Mouse (Mus musculus) cerebellum, adult 11 months (tissue): Measurements from ENCODE around the gene Serpina12.

ENCODE experiments used
- DNase-seq: peaks from one replicate; pipeline ENCODE4 v3.0.0; 2022

Gene Serpina12

DNA sequence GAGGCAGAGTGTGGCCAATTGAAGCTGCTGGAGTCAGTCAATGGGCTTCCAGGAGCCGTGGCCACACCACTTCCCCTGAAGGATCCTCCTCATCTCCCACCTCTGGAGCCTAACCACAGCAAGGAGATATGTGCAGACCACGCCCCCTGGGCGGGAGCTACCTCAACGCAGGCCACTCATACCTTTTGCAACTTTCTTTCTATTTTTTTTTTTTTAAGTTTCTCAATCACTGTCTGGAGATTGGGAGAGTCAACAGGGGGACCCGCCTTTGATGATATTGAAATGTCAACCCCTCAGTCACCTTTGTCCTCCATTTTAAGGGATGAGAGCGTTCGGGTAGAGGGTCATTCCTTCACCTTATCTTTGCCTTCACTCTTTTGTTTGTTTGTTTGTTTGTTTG, at the start of gene Serpina12:
Gene Serpina12 (minus strand): TSS at position 101 of the 400 bp plus-strand sequence.
- DNase-seq: no peak

- no peak for DNase-seq
Measured at GRCm38 (mm10) chr12:104091303-104091702, 47.1 kb upstream of the Serpina12 start.

DNA sequence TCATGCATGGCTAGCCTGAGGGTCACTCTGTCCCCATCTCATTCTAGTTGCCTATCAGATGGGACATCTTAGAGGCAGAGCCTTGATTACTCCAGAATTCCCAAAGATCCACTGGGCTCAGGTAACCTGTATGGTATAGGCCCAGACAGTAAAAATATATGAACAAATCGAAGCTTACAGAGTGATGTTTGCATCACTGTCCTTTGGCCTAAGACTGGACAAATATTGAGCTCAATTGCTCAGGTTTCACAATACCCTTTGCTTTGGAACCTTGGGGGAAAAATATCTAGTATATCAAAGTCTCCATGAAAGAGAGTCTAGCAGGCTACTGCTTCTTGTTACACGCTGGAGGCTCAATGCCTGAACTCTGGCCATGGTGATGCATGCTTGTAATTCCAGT, 45.9 kb upstream of the Serpina12 start:
- DNase-seq: no peak

DNA sequence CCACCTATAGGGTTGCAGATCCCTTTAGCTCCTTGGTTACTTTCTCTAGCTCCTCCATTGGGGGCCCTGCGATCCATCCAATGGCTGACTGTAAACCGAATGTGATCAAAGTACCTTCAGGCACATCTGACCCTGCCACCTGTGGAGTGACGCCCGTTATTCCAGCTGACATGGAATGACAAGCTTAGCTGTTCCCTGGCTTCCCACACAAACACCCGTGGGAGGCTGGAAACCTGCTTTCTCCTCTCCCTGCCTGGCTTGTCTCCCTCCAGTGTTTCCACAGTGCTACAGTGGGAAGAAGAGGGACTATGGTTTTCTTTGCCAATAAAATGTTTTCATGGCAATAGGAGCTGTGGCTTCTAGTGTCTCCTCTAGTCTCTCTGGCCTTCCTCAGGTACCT, 28.0 kb upstream of the Serpina12 start:
- no peak for DNase-seq

DNA sequence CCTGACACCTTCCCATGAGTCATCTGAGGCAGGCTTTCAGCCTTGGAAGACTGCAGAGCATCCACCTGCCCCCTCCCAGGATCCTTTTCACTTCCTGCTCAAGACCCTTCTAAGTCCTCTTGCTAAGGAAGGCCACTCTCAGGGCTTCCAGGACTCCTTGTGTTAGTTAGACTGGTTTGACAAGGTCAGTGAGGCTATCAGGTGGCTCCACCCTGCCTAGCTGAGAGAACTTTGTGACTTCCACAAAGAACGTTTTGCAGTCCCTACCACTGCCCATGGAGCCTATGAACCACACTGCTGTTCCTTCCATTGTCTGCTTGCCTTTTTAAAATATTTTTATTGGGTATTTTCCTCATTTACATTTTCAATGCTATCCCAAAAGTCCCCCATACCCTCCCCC, 27.5 kb upstream of the Serpina12 start:
- no peak for DNase-seq

DNA sequence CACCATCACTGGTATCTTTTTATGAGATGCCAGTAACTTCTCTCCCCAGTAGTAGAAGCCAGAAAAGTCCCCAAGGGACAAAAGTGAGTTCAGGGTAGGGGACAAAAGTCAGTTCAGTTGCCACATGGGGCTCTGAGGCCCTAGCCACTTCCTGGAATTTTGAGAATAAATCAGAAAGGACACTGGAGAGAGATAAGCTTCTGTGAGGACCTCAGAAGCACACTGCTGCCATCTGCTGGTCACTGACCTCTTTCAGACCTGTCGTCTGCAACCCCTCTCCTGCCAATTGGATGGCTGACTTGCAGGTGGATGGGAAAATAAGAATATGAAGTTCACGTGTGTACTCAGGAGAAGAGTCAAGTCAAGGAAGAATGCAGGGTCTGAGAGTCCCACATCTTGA, 25.4 kb upstream of the Serpina12 start:
- peak; percentile 41 for DNase-seq

DNA sequence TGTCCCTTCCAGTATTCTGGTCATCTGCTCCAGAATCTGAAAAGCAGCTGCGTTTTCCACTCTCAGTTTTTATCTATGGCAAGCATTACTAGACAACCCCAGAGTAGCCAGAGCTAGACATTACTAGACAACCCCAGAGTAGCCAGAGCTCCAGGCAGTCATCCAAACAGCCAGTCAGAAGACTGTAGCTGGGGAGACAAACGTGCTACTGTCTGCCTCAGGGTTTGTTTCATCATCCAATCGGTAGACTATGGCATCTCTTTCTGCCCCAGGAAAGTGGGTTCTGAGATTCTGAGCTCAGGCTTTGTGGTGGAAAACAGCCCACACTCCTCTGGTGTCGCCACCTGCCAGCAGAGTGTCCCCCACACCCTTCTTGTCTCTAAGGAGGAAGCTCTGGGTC, 23.3 kb upstream of the Serpina12 start:
- DNase-seq: peak; percentile 24

DNA sequence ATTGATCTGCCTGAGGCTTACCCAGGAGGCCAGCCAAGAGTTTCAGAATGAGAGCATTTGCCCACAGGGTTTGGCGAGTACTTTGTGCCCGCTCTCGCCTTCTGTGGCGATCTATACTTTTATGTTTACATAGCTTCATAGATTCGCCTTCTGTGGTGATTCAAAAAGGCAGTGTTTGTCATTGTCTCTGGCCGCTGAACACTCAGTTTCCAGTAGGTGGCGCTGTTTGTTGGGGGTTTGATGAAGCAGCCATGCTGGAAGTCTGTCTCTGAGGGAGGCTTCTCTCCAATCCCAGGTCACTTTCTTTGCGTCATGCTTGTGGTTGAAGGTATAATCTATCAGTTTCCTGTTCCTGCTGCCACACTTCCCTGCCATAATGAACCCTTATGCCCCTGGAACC, 22.0 kb upstream of the Serpina12 start:
- peak; percentile 21 for DNase-seq

DNA sequence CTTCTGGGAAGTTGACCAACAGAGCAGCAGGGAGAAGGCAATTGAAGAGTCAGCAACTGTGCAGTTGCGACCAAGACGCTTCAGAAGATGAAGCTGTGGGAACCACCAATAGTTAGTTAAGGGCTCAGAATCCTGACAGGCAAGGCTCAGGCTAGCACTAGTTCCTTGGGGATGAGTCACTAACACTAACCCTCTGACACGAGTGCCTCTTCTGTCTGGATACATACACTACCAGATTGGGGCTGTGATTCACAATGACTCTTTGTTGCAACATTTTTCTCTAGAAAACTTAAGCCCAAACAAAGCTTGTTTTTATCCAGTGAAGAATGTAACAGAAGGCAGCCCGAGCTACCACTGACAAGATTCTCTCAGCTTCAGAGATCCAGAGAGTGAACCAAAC, 20.8 kb upstream of the Serpina12 start:
- DNase-seq: no peak

DNA sequence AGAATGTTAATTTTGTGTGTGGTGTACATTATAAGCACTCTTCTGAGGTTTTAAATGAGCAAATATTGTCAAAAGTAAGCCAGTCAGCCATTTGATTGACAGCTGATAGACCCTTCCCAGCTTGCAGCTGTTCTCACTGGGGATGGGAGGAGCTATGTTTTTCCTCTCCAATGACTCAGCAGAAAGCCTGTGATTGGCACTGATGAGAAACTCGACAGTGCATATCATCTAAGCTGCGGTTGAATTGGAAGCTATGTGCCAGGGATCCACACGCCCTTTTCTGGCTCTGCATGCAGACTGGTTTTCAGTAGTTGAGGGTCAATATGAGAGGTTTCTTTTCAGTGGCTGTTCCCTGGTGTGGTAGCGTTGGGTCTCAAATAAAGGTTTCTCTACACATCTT, 20.3 kb upstream of the Serpina12 start:
- no peak for DNase-seq

GRCm38 (mm10) chr12:104061862-104062261, 17.6 kb upstream of the Serpina12 start:
- DNase-seq: no peak

GRCm38 (mm10) chr12:104060126-104060525, 15.9 kb upstream of the Serpina12 start:
- DNase-seq: no peak

DNA sequence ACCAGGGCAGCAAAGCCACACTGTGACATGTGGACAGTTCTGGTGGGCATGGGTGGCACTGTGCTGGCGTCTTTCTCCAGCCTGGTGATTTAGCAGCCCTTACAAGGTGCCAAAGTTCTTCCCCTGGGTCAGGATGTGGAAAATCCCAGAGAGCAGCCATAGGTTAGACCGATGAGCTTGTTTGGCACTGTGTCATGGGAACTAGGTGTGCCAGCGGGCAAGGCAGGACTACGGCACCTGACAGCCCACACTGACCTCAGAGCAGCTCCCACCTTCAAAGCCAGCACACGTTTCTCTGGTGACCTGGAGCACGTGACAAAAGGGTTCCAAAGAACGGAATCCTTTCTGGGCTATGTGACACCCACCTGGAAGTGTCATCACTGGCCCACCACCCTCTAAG, 13.3 kb upstream of the Serpina12 start:
- DNase-seq: no peak

- DNase-seq: no peak
Measured at GRCm38 (mm10) chr12:104057050-104057449, 12.8 kb upstream of the Serpina12 start.

DNA sequence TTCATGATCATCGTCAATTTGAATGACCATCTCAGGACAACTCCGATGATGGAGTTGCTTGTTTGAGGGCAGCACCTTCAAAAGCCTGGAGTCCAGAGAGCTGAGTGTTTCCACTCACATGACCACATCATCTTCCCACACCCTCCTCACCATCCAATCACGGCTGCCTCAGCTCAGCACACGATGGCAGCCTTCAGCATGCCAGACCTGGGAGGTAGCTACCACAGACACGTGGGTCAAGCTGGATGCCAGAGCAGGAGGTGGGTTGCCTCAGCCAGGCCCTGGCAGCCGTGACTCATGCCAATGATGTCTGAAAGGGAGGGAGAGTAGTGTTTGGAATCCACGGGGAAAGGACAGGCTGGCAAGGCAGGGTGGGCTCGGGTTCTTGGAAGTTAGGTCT, 11.5 kb upstream of the Serpina12 start:
- DNase-seq: no peak

DNA sequence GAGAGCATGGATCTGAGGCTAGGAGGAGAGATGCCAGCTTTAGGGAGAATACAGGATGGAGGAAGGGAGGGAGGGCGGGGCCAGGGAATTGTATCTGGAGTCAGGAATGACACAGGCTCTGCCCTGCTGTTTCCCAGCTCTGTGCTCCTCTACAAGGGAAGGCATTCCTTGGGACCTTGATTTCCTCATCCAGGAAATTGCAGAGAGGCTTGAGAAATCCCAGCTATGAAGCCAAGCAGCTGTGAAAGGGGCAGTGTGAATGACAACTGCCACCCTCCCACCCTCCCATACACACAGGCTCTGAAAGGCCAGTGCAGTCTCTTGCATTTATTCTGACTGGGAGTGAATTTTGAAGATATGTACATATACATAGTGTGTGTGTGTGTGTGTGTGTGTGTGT, 9.8 kb upstream of the Serpina12 start:
- no peak for DNase-seq

DNA sequence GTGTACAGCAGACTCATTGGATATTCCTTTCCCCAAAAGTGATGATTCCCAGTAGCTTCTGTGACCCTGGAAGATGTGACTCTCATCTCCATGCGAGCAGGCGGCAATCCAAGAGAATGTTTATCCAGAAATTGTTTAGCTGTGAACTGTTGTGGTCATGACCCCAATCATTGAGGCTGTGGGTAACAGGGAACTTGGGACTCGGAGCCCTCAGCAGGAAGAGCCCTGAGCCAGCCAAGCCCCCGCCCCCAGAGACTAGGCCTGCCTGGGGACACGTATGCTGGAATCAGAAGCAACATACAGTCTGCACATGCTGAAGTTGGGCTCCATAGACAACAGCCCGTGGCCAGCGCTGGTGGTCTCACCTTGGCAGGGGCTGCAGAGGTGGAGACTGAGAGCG, 1.5 kb upstream of the Serpina12 start:
- no peak for DNase-seq

- no peak for DNase-seq
Measured at GRCm38 (mm10) chr12:104042753-104043152, 1.5 kb downstream of the Serpina12 start.

GRCm38 (mm10) chr12:104041401-104041800, 2.8 kb downstream of the Serpina12 start:
- DNase-seq: no peak

- no peak for DNase-seq
Measured at GRCm38 (mm10) chr12:104038181-104038580, 6.1 kb downstream of the Serpina12 start.

- no peak for DNase-seq
Measured at GRCm38 (mm10) chr12:104033752-104034151, 10.5 kb downstream of the Serpina12 start.

DNA sequence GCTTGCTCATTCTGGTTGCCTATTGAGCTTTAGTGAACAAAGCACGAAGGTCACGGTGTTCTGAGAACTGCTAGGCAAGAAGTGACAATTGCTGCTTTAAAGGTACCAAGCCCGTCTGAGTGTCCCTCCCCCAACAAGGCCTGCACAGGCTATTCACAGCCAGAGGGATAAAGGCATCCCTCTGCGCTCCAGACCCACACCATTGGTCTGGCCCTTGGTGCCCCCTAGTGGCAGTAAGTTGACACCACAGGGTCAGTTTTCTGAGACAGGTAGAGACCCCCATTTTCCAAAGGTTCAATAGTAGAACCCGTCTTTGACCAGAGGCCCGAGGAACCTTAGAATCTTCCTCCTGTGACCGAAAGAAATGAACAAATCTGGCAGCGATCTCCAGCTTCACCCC, 14.3 kb downstream of the Serpina12 start:
- no peak for DNase-seq

DNA sequence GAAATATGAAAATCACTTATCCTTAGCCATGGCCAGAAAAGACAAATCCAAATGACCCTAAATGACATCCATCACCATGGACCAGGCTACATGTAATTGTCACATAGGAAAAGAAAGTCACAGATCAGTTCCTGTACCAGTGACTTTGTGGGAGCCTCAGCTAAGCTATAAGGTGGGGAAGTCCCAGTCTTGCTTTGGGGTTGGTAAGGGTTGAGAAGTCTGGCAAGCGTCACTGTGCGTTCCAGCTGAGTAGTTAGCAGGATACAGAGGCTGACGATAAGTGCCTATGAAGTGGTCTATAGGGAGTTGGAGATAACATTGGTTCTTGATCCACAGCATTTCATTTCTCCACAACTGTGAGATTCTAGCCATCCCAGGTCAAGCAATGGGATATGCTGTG, 29.0 kb downstream of the Serpina12 start:
- DNase-seq: no peak

DNA sequence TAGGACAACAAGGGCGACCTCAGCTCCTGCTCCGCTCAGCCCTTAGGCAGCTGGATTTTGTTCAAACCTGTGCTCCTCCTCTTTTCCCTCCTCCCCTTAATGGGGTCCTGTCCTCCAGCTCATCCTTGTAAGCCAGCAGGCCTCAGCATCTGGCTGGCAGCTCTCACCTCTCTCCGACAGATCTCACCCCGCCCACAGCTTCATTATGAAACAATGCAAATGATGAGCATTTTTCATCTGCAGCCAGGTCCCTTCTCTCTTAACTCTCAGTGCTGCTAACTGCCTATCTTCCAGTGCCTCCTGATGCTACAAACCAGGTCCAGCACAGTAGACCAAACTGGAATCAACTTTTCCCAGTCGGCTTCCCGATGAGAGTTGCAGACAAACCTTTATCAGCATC, 30.6 kb downstream of the Serpina12 start, which contains the start of gene Serpina9:
Gene Serpina9 (minus strand): TSS at position 136 of the 400 bp plus-strand sequence.
- no peak for DNase-seq

- DNase-seq: no peak
Measured at GRCm38 (mm10) chr12:104004689-104005088, 39.6 kb downstream of the Serpina12 start.

DNA sequence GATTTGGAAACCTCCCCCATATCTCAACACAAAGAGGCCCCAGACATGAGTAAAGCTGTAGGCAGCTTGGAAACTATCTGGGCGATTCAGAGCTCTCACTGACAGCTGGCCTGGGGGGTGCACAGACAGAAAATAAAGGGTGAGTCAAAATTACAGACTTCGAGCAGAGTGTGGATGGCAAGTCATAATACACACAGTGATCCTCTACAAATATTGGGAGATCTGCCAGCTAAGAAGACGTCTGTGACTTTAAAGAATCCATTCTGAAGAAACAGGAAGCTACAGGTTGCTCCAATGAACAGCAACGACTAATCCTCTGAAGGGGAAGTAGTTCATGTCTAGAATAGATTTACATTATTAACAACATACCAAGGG, 41.0 kb downstream of the Serpina12 start:
- DNase-seq: no peak
